Mouse (Mus musculus): Measurements from ENCODE around the gene Siva1. TPM values are rescaled to one million over a fixed set of nuclear protein-coding genes. Genes with fewer than 3 reads are reported as not detected.

The Siva1 gene
- polyA plus RNA-seq, 1 experiment from 2014 or later: 207 TPM

DNA sequence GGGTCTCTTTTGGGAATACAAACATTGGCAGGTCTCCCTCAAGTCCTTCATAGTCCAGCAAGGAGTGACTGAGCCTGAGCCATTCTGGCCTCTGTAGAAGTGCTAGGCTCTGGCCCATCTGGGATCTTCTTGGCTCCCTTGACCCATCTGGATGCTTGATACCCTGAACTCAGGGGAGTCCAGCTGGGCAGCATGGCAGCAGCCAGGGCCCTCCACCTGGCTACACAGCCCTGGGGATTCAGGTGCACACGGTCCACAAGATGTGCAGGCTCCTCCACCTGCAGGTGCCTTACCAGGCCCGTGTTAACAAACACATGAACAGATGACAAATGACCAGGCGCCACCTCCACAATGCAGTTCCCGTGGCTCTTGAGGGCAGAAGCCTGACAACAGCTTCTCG lies 20.2 kb downstream of the Siva1 start:
- DNase-seq (ENCODE audit: low spot score): no peak
- WGBS: 77% methylated on average over 5 of the region's 5 CpGs
- Histone ChIP-seq H3K9me3 (no peaks in the 10 kb centered on the region), H3K36me3 (peaks cover 99% of the 10 kb centered on the region), H3K4me3 (no peak overlapping the region), H3K27me3 (ENCODE audit: insufficient read depth, poor library complexity, severe bottlenecking) (no peaks in the 10 kb centered on the region), H3K27ac (peak overlapping the region; percentile 69; the same call in 1 of the 2 replicates), H3K4me1 (peaks cover 96% of the 10 kb centered on the region)

DNA sequence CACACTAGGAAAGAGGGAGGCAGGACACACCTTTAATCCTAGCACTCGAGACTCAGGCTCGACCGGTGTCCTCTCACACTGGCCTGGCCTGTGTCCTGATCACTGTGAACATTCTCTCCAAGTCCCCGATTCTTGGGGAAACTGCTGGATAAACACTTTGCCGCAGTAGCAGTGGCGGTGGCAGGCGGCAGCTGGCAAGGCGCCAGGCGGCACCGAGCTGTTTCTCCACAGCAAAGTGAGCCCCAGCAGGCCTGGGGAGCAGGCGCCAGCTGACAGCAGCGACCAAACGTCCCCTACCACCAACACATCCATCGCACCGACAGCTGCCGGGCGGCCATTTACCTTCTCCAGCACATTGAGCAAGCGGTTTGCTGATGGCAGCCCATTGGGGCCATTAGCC lies 21.0 kb downstream of the Siva1 start:
- 71% methylated on average over 18 of the region's 18 CpGs for WGBS
- DNase-seq (ENCODE audit: low spot score): no peak
- Histone ChIP-seq H3K27me3 (ENCODE audit: insufficient read depth, poor library complexity, severe bottlenecking) (no peaks in the 10 kb centered on the region), H3K4me3 (no peak overlapping the region; the same call in 1 of the 2 replicates), H3K9me3 (no peaks in the 10 kb centered on the region), H3K36me3 (peaks cover 99% of the 10 kb centered on the region), H3K27ac (peak overlapping the region; percentile 69), H3K4me1 (peaks cover 98% of the 10 kb centered on the region)

DNA sequence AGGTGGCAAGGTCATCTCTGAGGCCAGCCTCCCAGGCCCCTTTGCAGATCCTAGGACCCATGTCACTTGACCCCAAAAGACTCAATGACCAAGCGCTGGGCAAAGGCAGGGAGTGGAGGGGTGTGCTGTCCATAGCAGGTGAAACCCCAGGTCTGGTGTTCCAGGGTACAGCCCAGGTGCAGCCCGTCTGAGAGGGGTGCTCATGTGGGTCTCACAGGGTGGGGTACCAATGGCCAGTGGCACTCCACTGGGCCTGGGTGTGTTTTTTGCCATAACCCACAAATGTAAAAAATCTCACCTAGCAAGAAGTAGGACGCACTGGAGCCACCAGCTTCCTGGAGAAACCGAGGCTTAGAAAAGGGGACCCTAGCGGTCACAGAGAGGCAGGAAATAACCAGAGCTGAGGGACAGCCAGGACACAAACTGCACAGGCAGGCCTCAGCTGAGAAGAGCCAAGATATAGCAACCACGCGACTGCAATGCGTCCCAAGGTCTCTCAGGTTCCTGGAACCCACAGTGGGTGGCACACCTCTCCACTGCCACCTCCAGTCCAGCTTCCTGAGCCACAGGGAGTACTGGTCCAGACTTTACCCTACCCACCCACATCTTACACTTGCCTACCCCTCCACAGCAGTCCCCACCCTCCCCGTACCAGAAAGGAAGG lies 21.5 kb downstream of the Siva1 start:
- 86% methylated on average over 9 of the region's 9 CpGs for WGBS
- no peaks in the 10 kb centered on the region for H3K9me3 ChIP-seq
- DNase-seq (ENCODE audit: low spot score): no peak
- no peaks in the 10 kb centered on the region for H3K27me3 ChIP-seq (ENCODE audit: insufficient read depth, poor library complexity, severe bottlenecking)
- peaks cover 98% of the 10 kb centered on the region for H3K4me1 ChIP-seq
- H3K36me3 ChIP-seq: peaks cover 99% of the 10 kb centered on the region
- H3K27ac ChIP-seq: peak overlapping the region; percentile 69; the same call in 1 of the 2 replicates
- H3K4me3 ChIP-seq: no peak overlapping the region; the same call in 1 of the 2 replicates

DNA sequence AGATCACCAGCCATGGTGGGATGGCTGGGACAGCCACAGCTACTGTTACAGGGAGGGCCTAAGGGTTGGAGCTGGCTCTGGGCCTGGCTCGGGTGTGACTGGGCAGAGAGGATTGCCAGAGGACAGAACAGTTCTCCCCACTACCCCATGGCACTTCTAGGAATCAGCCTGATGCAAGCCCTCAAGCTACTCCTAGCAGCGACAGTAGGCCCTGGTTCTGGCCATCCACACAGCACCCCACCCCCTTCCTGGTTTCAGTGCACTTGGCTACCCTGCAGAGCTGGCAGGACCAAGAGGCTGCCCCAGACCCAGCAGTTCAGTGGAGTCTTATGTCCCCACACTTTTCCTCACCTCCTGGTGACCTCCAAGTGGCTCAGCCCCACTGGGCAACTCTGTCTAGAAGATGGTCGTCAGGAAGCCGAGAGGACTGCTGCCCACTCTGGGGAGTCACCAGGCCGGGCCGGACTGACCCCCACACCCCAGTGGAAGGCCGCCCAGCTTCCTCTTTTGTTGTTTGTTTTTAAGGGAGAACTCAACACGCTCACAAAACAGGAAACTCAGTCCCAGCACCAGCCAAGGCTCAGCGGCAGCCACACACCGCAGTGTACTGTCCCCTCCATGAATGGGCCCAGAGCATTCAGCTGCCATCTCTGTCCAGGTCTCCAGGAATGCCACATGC lies 23.3 kb downstream of the Siva1 start:
- 72% methylated on average over 10 of the region's 10 CpGs for WGBS
- no peak for DNase-seq (ENCODE audit: low spot score)
- peaks cover 85% of the 10 kb centered on the region for H3K36me3 ChIP-seq
- peak overlapping the region; percentile 52 for H3K27ac ChIP-seq
- no peaks in the 10 kb centered on the region for H3K27me3 ChIP-seq (ENCODE audit: insufficient read depth, poor library complexity, severe bottlenecking)
- no peak overlapping the region for H3K4me3 ChIP-seq
- H3K4me1 ChIP-seq: peaks cover 98% of the 10 kb centered on the region
- H3K9me3 ChIP-seq: no peaks in the 10 kb centered on the region

DNA sequence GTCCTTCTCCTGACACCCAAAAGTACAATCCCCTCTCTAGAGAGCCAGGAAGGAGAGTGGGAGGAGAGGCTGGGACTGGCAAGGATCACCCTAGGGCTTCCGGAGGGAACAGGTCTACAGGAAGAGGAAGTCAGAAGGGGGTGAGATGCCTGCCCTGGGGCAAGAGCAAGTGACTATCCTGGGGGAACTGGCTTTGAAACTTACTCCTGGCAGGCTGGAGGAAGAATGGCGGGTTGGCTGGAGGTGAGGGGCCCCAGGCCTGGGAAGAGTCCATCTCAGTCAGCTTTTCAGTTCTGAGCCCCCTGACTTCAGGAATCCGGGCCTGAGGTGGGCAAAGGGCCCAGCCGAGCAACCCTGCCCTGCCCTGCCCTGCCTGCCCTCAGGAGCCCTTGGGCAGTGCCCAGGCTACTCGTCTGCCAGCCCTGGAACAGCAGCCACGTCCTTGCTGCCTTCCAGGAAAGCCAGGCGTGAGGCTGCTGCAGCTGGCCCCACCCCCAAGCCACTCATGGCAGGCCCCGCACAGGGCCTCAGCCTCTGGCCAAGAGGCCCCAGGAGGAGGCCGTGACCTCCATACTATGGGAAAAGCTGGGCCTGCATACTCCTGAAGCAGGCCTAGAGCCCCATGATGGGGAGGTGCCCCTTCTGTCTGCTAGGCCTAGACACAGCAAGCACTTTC lies 26.4 kb downstream of the Siva1 start:
- Histone ChIP-seq H3K27ac (peak overlapping the region; percentile 100), H3K36me3 (peaks cover 55% of the 10 kb centered on the region), H3K9me3 (no peaks in the 10 kb centered on the region), H3K4me1 (peaks cover 86% of the 10 kb centered on the region), H3K4me3 (peak overlapping the region; percentile 98), H3K27me3 (ENCODE audit: insufficient read depth, poor library complexity, severe bottlenecking) (no peaks in the 10 kb centered on the region)
- 38% methylated on average over 9 of the region's 9 CpGs for whole genome bisulfite sequencing
- no peak for DNase-seq (ENCODE audit: low spot score)

DNA sequence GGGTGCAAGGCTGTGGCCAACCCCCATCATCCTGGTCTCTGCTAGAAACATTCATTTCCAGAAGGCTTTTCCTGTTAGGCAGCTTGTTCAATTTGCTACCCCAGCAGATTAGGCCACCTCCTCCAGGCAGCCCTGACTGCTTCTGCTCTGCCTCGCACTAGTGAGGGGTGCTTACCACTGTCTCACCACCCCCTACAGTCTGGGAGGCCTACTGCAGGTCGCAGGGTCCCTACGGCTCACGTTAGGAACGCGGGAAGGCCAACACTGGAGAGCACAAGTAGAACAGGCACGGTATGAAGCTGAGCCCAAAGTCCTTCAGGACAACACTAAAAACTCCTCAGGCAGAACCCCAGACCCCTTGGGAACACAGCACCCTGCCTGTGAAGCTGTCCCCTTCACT lies 27.4 kb downstream of the Siva1 start:
- no peaks in the 10 kb centered on the region for H3K9me3 ChIP-seq
- DNase-seq (ENCODE audit: low spot score): no peak
- H3K27me3 ChIP-seq (ENCODE audit: insufficient read depth, poor library complexity, severe bottlenecking): peaks cover 8% of the 10 kb centered on the region
- H3K27ac ChIP-seq: peak overlapping the region; percentile 100
- peaks cover 76% of the 10 kb centered on the region for H3K4me1 ChIP-seq
- peak overlapping the region; percentile 98 for H3K4me3 ChIP-seq
- WGBS: 81% methylated on average over 7 of the region's 7 CpGs
- H3K36me3 ChIP-seq: peaks cover 45% of the 10 kb centered on the region

DNA sequence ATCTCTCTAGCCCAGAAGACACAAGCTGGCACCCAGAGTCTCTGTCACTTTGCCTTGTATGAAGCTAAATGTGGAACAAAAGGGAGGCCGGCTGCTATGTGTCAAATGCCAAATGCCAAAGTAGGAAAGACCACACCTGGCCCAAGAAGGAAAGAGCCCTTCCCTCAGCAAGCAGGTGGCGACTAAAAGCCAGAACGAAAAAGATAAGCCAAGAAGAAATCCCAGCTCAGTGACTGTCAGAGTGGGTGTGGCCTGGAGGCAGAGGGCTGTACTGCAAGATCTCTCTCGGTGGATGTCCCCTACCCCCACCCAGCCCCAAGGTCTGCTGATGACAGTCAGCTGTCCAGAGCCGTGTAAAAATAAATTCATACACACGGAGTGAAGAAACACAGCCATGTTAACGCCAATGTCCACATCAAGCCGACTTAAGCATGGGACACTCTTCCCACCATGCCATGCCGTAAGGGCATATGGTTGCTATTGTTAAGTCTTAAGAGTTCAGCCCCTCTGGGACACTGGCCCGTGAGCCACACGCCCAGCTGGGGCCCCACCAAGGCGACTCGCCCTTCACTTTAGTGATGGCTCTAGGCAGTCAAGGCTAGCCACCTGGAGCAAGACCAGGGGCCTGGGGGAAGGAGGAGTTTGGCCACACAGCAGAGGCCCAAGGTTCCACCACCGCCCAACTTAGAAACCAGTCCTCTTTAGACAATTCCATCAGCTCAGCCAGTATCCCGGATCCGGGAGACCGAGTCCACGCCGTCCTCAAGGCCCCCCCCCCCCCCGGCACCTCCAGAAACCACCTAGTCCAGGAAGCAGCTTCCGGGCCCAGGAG lies 28.5 kb downstream of the Siva1 start:
- no peak for DNase-seq (ENCODE audit: low spot score)
- Histone ChIP-seq H3K4me3 (peak overlapping the region; percentile 98), H3K4me1 (peaks cover 75% of the 10 kb centered on the region), H3K27me3 (ENCODE audit: insufficient read depth, poor library complexity, severe bottlenecking) (peaks cover 19% of the 10 kb centered on the region), H3K9me3 (no peaks in the 10 kb centered on the region), H3K27ac (peak overlapping the region; percentile 100), H3K36me3 (peaks cover 34% of the 10 kb centered on the region)
- 4% methylated on average over 21 of the region's 21 CpGs for WGBS

DNA sequence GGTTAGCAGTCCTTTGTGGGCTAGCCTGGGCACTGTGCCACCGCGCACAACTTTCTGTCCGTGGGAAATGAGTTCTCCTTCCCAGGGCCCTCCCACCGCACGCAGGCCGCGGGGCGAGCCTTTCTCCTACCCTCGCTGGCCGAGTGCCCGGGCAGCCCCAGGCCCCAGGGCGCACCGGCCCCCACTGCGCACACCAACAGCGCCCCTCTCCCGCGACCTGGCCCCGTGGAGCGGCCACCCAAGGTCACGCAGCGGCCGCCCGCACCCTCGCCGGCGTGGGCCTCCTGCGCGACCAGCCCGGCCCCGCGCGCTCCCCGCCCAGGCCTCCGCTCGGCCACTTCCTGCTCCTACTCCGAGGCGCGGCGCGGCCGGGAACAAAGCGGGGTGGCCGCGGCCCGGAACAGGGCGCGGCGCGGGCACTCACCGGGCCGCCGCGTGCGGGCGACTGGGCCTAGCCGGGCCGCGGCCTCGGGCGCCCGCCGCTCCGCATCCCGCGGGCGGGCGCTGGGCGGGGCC lies 29.2 kb downstream of the Siva1 start:
- Histone ChIP-seq H3K36me3 (peaks cover 27% of the 10 kb centered on the region), H3K27me3 (ENCODE audit: insufficient read depth, poor library complexity, severe bottlenecking) (peaks cover 19% of the 10 kb centered on the region), H3K4me1 (peaks cover 73% of the 10 kb centered on the region), H3K9me3 (no peaks in the 10 kb centered on the region), H3K27ac (peak overlapping the region; percentile 100), H3K4me3 (peak overlapping the region; percentile 98)
- DNase-seq (ENCODE audit: low spot score): no peak
- 4% methylated on average over 68 of the region's 68 CpGs for WGBS

DNA sequence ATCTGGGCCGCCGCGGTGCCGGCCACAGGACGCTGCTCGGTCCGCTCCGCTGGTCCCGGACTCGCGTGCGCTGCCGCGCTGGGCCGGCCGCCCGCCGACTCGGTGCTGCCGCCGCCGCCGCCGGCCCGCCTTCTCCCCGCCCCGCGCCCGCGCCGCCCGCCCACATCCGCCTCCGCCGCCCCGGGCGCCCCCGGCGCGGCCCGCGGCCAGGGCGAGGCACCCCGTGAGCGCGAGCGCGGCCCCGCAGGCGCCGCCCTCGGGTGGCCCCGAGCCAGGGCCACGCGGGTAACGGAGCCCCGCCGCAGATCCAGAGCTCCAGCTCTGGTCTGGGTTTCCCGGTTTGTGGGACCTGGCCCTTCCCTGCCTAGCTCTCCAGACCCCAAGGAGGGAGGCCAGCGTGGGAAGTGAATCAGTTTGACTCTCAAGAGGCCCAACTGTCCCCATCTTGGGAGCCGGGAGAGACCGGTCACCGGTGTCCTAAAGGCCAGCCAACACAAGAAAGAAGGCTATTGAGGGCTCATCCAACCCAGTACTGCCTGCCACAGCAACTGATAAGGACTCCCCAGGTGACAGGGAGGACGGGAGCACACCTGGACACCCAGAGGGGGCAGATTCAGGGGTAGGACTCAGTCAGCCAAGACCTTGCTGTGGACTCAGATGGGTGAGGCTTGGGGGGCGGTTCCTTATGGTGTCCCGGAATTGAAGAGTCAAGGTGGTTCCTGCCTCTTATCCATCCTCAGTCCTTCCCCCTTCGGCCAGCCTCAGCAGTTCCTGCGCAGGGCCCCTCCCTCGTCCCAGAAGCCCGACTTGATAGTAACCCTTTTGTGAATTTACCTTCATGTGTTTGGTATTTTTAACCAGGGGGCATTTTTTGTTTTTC lies 29.9 kb downstream of the Siva1 start, which contains the start of gene Akt1:
Gene Akt1, minus strand, starts transcription at position 753 of the 880 bp plus-strand sequence.
- Histone ChIP-seq H3K9me3 (no peaks in the 10 kb centered on the region), H3K36me3 (peaks cover 20% of the 10 kb centered on the region), H3K4me1 (peaks cover 73% of the 10 kb centered on the region), H3K4me3 (peak within 1 kb of the TSS; percentile 98), H3K27ac (peak within 1 kb of the TSS; percentile 100), H3K27me3 (ENCODE audit: insufficient read depth, poor library complexity, severe bottlenecking) (peaks cover 23% of the 10 kb centered on the region)
- WGBS: 15% methylated on average over 70 of the region's 70 CpGs
- DNase-seq (ENCODE audit: low spot score): no peak

DNA sequence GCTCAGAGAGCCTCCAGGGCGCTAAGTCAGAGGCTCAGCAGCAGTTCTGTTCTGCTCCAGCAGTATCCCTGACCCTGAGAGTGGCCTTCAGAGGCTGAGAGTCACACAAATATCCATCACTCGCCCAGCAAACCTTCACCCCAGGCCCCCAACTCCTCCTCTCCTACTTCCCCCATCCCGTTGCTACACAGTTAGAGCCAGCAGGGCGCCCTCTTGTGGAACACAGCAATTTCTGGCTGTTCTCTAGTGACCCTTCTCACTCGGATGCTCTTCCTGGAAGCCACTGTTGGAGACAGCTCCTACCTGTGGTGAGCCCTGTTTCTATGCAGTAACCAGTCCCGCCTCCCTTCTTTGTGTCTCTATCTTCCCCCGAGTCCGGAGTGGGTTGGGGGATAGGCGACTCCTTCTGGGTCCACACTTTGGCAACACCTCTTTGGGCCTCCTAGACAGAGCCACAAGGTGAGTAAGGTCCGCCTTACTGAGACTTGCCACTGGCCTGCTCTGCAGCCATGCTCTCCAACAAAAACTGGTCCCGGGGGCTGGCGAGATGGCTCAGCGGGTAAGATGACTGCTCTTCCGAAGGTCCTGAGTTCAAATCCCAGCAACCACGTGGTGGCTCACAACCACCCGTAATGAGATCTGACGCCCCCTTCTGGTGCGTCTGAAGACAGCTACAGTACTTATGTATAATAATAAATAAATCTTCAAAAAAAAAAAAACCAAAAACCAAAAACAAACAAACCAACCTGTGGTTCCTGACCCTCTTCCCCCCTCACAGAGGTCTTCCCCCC lies 31.0 kb downstream of the Siva1 start:
- peak; percentile 95 for DNase-seq (ENCODE audit: low spot score)
- peaks cover 33% of the 10 kb centered on the region for H3K27me3 ChIP-seq (ENCODE audit: insufficient read depth, poor library complexity, severe bottlenecking)
- H3K36me3 ChIP-seq: peaks cover 17% of the 10 kb centered on the region
- H3K4me1 ChIP-seq: peaks cover 72% of the 10 kb centered on the region
- 12% methylated on average over 18 of the region's 18 CpGs for WGBS
- H3K9me3 ChIP-seq: no peaks in the 10 kb centered on the region
- peak overlapping the region; percentile 100 for H3K27ac ChIP-seq
- peak overlapping the region; percentile 98 for H3K4me3 ChIP-seq

DNA sequence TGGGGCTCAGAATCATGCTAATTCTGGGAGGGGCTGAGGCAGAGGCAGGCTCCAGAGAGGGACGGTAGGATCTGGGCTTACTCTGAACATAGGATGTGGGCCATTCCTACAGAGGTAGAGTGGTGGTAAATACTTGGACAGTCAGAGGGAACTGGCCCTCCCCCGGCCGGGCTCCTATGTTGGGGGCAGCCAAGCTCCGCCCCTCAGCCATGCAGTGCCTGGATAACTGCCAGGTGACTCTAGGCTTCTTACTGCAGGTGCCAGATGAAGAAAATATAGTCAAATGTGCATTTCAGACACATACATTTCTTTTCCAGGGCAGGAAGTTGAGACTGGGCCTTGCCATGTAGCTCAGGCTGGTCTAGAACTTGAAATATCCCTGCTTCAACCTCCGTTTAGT lies 32.6 kb downstream of the Siva1 start:
- Histone ChIP-seq H3K36me3 (peaks cover 20% of the 10 kb centered on the region), H3K27me3 (ENCODE audit: insufficient read depth, poor library complexity, severe bottlenecking) (peaks cover 50% of the 10 kb centered on the region), H3K9me3 (no peaks in the 10 kb centered on the region), H3K27ac (no peak overlapping the region), H3K4me1 (peaks cover 56% of the 10 kb centered on the region), H3K4me3 (no peak overlapping the region)
- 63% methylated on average over 5 of the region's 5 CpGs for WGBS
- DNase-seq (ENCODE audit: low spot score): no peak

All from heart, embryonic 10.5 days (tissue).